Mouse (Mus musculus): Measurements from ENCODE around the gene Dnajc2.

DNA sequence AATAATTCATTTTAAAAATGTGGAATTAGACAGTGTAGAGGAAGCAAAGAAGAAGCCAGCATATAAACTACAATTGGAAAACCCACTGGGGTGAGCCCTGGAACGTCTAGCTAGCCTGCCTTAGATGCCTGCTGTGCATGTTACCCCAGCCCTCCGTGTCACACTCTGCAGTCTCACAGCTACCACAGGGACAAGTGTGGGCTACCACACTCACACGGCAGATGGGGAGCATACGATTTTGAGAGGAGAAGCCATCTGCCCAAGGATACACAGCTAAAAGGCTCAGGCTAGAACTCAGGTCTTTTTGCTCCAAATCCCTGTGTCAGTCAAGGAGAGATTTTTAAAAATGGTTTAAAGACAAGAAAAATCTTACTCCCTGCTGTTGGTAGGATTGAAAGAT, 43.8 kb upstream of the Dnajc2 start:
- no peak for TF ChIP-seq CTCF (conservative IDR thresholded peaks at IDR 0.05; ENCODE audit: insufficient read depth, insufficient read length, low read depth, low read length)
- TF ChIP-seq POLR2A (IDR thresholded peaks at IDR 0.05; ENCODE audit: low read depth, low read length), result no peak

Measured in kidney, adult 2 months (tissue).